Mouse (Mus musculus) stomach, postnatal 0 days (tissue): Measurements from ENCODE around the gene Scarb2. TPM values are rescaled to one million over a fixed set of nuclear protein-coding genes. Genes with fewer than 3 reads are reported as not detected.

Experiments
- ATAC-seq: fragments of 200-750 bp; cut with Nextera tagmentation; 2 replicates; pipeline ENCODE4 v1.8.0; 2017; ENCODE audit not compliant: low FRiP score, low TSS enrichment
- DNase-seq: peaks from one replicate; pipeline ENCODE4 v3.0.0-alpha.2; 2016; ENCODE audit warnings: low spot score
- H3K27ac ChIP-seq: fragments of 300-500 bp; sonication (generic); replicated peaks from 2 replicates; pipeline ENCODE4 v1.5.1; 2014; ENCODE audit warnings: mild to moderate bottlenecking, control low read depth
- H3K27me3 ChIP-seq: fragments of 300-500 bp; sonication (generic); 2 replicates; pipeline ENCODE4 v1.6.1; 2014; ENCODE audit warnings: low read length; ENCODE audit not compliant: control insufficient read depth, insufficient read depth
- H3K36me3 ChIP-seq: fragments of 300-500 bp; sonication (generic); 2 replicates; pipeline ENCODE4 v1.6.1; 2014; ENCODE audit warnings: low read length, mixed read lengths; ENCODE audit not compliant: control insufficient read depth, insufficient read depth
- H3K4me1 ChIP-seq: fragments of 300-500 bp; sonication (generic); replicated peaks from 2 replicates; pipeline ENCODE4 v1.6.1; 2014; ENCODE audit warnings: antibody characterized with exemption; ENCODE audit not compliant: control insufficient read depth, insufficient read depth
- H3K4me2 ChIP-seq: fragments of 300-500 bp; sonication (generic); replicated peaks from 2 replicates; pipeline ENCODE4 v1.6.1; 2014; ENCODE audit warnings: low read depth, mild to moderate bottlenecking, control low read depth, moderate library complexity
- H3K4me3 ChIP-seq: fragments of 300-500 bp; sonication (generic); 2 replicates; pipeline ENCODE4 v1.5.1; 2014; ENCODE audit warnings: low read depth, low read length, control low read depth
- H3K9ac ChIP-seq: fragments of 300-500 bp; sonication (generic); 2 replicates; pipeline ENCODE4 v1.6.1; 2014; ENCODE audit warnings: mild to moderate bottlenecking, low read length, control low read depth, mixed read lengths
- H3K9me3 ChIP-seq: fragments of 300-500 bp; sonication (generic); 2 replicates; pipeline ENCODE4 v1.6.1; 2016; ENCODE audit warnings: low read length; ENCODE audit not compliant: control insufficient read depth
- CTCF ChIP-seq: IDR thresholded peaks from 2 replicates; pipeline ENCODE4 v1.5.1; 2016; ENCODE audit warnings: antibody characterized with exemption, low read depth, mild to moderate bottlenecking, moderate library complexity
- EP300 ChIP-seq: optimal IDR thresholded peaks from 2 replicates; pipeline ENCODE3; 2016; ENCODE audit warnings: antibody characterized with exemption
- WGBS: fragments of 180-500 bp; shearing (Covaris S2); extraction: QIAGEN DNeasy Blood & Tissue Kit; methylation state at CpG from one replicate; pipeline ENCODE4 v1.1.7; 2014; 5-methylcytosine and 5-hydroxymethylcytosine counted together
- polyA plus RNA-seq: library from polyadenylated mRNA; unstranded; fragments of >200 nt; fragmentation: Nextera tagmentation; extraction: Ambion mirVana; gene quantifications from 2 replicates; pipeline ENCODE4 v1.2.1, GENCODE M21; 2015

Gene Scarb2
- polyA plus RNA-seq, 1 experiment from 2014 or later = 20.9 TPM

- H3K27ac ChIP-seq = peak overlapping the region; percentile 24; the same call in 1 of the 2 replicates
- H3K4me3 ChIP-seq = no peak overlapping the region
- no peak for TF ChIP-seq EP300
- TF ChIP-seq CTCF = 0 out of 2 replicates have a peak, but pooled peaks have one; percentile 2
- H3K4me1 ChIP-seq = peaks cover 3% of the 10 kb centered on the region; the same call in 1 of the 2 replicates
- ATAC-seq = no peak; the same call in 1 of the 2 replicates
- H3K27me3 ChIP-seq = no peaks in the 10 kb centered on the region
- no peak for DNase-seq
- H3K9me3 ChIP-seq = no peaks in the 10 kb centered on the region
- no peak overlapping the region for H3K9ac ChIP-seq
- no peak overlapping the region for H3K4me2 ChIP-seq
- WGBS = 35% methylated on average over 5 of the region's 5 CpGs
- peaks cover 4% of the 10 kb centered on the region; the same call in 1 of the 2 replicates for H3K36me3 ChIP-seq
Measured at GRCm38 (mm10) chr5:92472863-92473262, 33.8 kb downstream of the Scarb2 start.

GRCm38 (mm10) chr5:92471531-92471930 is 35.1 kb downstream of the Scarb2 start:
- TF ChIP-seq EP300 = no peak
- TF ChIP-seq CTCF = no peak
- Histone ChIP-seq H3K27me3 (no peaks in the 10 kb centered on the region), H3K4me2 (no peak overlapping the region), H3K9ac (no peak overlapping the region), H3K4me1 (peaks cover 3% of the 10 kb centered on the region; the same call in 1 of the 2 replicates), H3K4me3 (no peak overlapping the region), H3K27ac (peak overlapping the region; percentile 24; the same call in 1 of the 2 replicates), H3K36me3 (peaks cover 4% of the 10 kb centered on the region; the same call in 1 of the 2 replicates), H3K9me3 (no peaks in the 10 kb centered on the region)
- WGBS = 80% methylated on average over 4 of the region's 4 CpGs
- DNase-seq = no peak
- ATAC-seq = peak; percentile 58

GRCm38 (mm10) chr5:92469201-92470130 is 37.2 kb downstream of the Scarb2 start:
- no peaks in the 10 kb centered on the region for H3K9me3 ChIP-seq
- DNase-seq (no peak), ATAC-seq (no peak)
- peaks cover 3% of the 10 kb centered on the region; the same call in 1 of the 2 replicates for H3K4me1 ChIP-seq
- H3K27ac ChIP-seq = peak overlapping the region; percentile 65
- no peak overlapping the region for H3K9ac ChIP-seq
- no peak overlapping the region for H3K4me3 ChIP-seq
- H3K27me3 ChIP-seq = no peaks in the 10 kb centered on the region
- H3K4me2 ChIP-seq = no peak overlapping the region
- WGBS = 79% methylated on average over 18 of the region's 18 CpGs
- TF ChIP-seq CTCF (no peak), EP300 (peak; percentile 29)
- H3K36me3 ChIP-seq = no peaks in the 10 kb centered on the region

GRCm38 (mm10) chr5:92468234-92468633 is 38.4 kb downstream of the Scarb2 start:
- no peaks in the 10 kb centered on the region for H3K36me3 ChIP-seq
- no peak overlapping the region for H3K27ac ChIP-seq
- no peak overlapping the region for H3K9ac ChIP-seq
- no peak overlapping the region for H3K4me2 ChIP-seq
- no peak for ATAC-seq
- H3K4me3 ChIP-seq = no peak overlapping the region
- TF ChIP-seq EP300 = no peak
- TF ChIP-seq CTCF = no peak
- no peaks in the 10 kb centered on the region for H3K27me3 ChIP-seq
- no peak for DNase-seq
- WGBS = 75% methylated on average over 6 of the region's 6 CpGs
- H3K4me1 ChIP-seq = peaks cover 3% of the 10 kb centered on the region; the same call in 1 of the 2 replicates
- no peaks in the 10 kb centered on the region for H3K9me3 ChIP-seq

- Histone ChIP-seq H3K9me3 (no peaks in the 10 kb centered on the region), H3K9ac (no peak overlapping the region), H3K27me3 (no peaks in the 10 kb centered on the region), H3K4me3 (no peak overlapping the region), H3K4me2 (no peak overlapping the region), H3K27ac (0 out of 2 replicates have a peak overlapping the region, but pooled peaks have one; percentile 9), H3K36me3 (no peaks in the 10 kb centered on the region), H3K4me1 (peaks cover 3% of the 10 kb centered on the region; the same call in 1 of the 2 replicates)
- ATAC-seq = 0 out of 2 replicates have a peak, but pooled peaks have one; percentile 26
- TF ChIP-seq EP300 (no peak), CTCF (no peak)
- DNase-seq = no peak
- 51% methylated on average over 8 of the region's 8 CpGs for WGBS
Measured at GRCm38 (mm10) chr5:92467102-92467766, 39.4 kb downstream of the Scarb2 start.
